Mouse (Mus musculus): ENCODE results near the gene Mrm2. TPM values are rescaled to one million over a fixed set of nuclear protein-coding genes. Genes with fewer than 3 reads are reported as not detected.
A peak's percentile ranks its signal among the peaks of the same experiment; 100 is the strongest.

Mrm2 gene
- polyA plus RNA-seq, 1 experiment from 2014 or later, result 17.1 TPM

DNA sequence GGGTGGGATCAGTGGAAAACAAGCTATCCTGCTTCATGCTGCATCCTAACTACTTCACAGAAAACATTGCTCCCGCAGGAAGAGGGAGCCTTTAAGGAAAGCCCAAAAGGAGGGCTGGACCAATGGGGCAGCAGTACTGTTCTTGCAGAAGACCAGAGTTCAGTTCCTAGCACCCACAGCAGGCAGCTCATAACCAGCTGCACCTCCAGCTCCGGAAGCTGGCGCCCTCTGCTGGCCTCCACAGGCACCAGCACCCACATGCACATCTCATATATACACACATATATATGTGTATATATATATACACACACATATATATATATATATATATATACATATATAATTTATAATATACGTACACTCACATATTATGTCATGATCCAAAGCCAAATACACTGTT lies 7.1 kb upstream of the Mrm2 start:
- Histone ChIP-seq H3K4me1 (no peaks in the 10 kb centered on the region), H3K4me3 (replicated peaks) (no peak overlapping the region), H3K27me3 (replicated peaks) (no peaks in the 10 kb centered on the region), H3K36me3 (peaks cover 14% of the 10 kb centered on the region; the same call in 1 of the 2 replicates), H3K9ac (no peak overlapping the region), H3K9me3 (no peaks in the 10 kb centered on the region), H3K4me2 (no peak overlapping the region), H3K27ac (no peak overlapping the region)
- 89% methylated on average over 4 of the region's 4 CpGs for WGBS
- ATAC-seq (ENCODE audit: insufficient read depth, low FRiP score, low read depth), result no peak

DNA sequence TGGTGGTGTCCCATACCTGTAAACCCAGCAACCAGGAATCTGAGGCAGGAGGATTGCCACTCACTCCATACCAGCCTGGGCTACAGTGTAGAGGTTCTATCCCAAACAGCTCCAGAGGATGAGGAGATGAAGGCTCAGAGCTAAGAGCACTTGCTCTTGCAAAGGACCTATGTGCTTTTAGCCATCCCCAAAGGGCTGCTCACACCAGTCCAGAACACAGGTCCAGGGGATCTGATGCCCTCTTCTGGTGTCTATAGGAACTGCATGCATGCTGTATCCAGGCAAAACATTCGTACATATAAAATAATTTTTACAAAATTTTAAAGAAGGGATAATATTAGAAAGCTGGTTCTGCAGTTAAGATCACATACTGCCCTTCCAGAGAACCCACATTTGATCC lies 5.0 kb upstream of the Mrm2 start:
- H3K27me3 ChIP-seq (replicated peaks), result no peaks in the 10 kb centered on the region
- H3K9ac ChIP-seq, result no peak overlapping the region
- no peak overlapping the region for H3K27ac ChIP-seq
- no peaks in the 10 kb centered on the region for H3K4me1 ChIP-seq
- H3K36me3 ChIP-seq, result peaks cover 14% of the 10 kb centered on the region; the same call in 1 of the 2 replicates
- H3K9me3 ChIP-seq, result no peaks in the 10 kb centered on the region
- ATAC-seq (ENCODE audit: insufficient read depth, low FRiP score, low read depth), result no peak
- no peak overlapping the region for H3K4me3 ChIP-seq (replicated peaks)
- WGBS, result 76% methylated on average over 1 of the region's 1 CpGs
- H3K4me2 ChIP-seq, result no peak overlapping the region

DNA sequence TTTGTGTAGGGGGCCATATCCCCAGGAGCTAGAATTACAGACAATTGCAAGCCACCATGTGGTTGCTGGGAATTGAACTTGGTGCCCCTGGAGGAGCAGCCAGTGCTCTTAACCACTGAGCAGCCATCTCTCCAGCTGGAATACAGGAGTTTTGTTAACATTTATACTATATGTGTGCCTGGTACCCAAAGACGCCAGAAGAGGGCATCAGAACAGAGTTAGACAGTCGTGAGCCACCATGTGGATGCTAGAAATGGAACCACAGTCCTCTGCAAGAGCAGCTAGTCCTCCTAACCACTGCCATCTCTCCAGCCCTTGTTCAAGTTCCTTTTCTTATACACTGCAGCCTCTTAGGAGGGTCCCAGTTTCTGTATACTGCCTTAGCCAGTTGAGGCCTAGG lies 1.9 kb upstream of the Mrm2 start:
- peaks cover 6% of the 10 kb centered on the region for H3K4me1 ChIP-seq
- no peak overlapping the region for H3K27ac ChIP-seq
- H3K4me2 ChIP-seq, result no peak overlapping the region
- no peaks in the 10 kb centered on the region for H3K9me3 ChIP-seq
- H3K27me3 ChIP-seq (replicated peaks), result no peaks in the 10 kb centered on the region
- no peak for ATAC-seq (ENCODE audit: insufficient read depth, low FRiP score, low read depth)
- peaks cover 2% of the 10 kb centered on the region; the same call in 1 of the 2 replicates for H3K36me3 ChIP-seq
- WGBS, result 24% methylated on average over 2 of the region's 2 CpGs
- no peak overlapping the region for H3K9ac ChIP-seq
- H3K4me3 ChIP-seq (replicated peaks), result no peak overlapping the region

DNA sequence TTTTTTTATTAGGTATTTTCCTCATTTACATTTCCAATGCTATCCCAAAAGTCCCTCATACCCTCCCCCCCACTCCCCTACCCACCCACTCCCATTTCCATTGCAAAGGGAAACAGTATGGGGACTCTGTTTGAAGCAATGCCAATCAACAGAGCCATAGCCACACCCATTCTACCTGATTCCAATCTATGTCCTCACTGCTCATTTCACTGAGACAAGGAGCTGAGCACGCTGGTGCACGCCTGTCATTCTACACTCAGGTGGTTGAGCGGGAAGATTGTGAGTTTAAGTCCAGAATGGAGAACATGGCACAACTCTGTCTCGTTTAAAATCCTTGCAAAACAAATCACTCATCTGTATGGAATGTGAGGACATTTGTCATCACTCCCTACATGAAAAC lies 821 bp upstream of the Mrm2 start:
- Histone ChIP-seq H3K9me3 (no peaks in the 10 kb centered on the region), H3K36me3 (peaks cover 6% of the 10 kb centered on the region; the same call in 1 of the 2 replicates), H3K27ac (no peak overlapping the region), H3K4me3 (replicated peaks) (no peak overlapping the region), H3K9ac (no peak overlapping the region), H3K27me3 (replicated peaks) (no peaks in the 10 kb centered on the region), H3K4me2 (peak overlapping the region; percentile 87), H3K4me1 (peaks cover 6% of the 10 kb centered on the region)
- ATAC-seq (ENCODE audit: insufficient read depth, low FRiP score, low read depth), result no peak
- 44% methylated on average over 4 of the region's 4 CpGs for WGBS

DNA sequence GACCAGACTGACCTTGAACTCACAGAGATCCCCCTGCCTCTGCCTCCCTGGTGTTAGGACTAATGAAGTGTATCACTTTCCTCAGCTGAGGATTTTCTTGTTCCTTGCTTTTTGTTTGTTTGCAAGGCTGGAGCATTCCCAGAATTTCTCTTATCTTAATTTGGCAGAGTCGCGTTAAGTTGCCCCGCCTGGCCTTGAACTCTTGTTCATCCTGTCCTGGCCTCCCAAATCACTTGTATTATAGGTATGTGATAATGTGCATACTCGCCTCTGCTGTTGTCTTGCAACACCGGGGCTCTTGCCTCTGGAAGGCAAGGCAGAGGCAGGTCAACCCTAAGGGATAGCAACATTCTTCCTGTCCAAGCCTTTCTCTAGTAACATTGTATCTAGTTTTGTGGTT lies 7.6 kb downstream of the Mrm2 start:
- no peak for ATAC-seq (ENCODE audit: insufficient read depth, low FRiP score, low read depth)
- Histone ChIP-seq H3K27ac (no peak overlapping the region), H3K4me3 (replicated peaks) (no peak overlapping the region), H3K9ac (no peak overlapping the region), H3K9me3 (no peaks in the 10 kb centered on the region), H3K4me2 (no peak overlapping the region), H3K27me3 (replicated peaks) (no peaks in the 10 kb centered on the region), H3K4me1 (peaks cover 10% of the 10 kb centered on the region), H3K36me3 (peaks cover 6% of the 10 kb centered on the region; the same call in 1 of the 2 replicates)
- WGBS, result 82% methylated on average over 5 of the region's 5 CpGs

DNA sequence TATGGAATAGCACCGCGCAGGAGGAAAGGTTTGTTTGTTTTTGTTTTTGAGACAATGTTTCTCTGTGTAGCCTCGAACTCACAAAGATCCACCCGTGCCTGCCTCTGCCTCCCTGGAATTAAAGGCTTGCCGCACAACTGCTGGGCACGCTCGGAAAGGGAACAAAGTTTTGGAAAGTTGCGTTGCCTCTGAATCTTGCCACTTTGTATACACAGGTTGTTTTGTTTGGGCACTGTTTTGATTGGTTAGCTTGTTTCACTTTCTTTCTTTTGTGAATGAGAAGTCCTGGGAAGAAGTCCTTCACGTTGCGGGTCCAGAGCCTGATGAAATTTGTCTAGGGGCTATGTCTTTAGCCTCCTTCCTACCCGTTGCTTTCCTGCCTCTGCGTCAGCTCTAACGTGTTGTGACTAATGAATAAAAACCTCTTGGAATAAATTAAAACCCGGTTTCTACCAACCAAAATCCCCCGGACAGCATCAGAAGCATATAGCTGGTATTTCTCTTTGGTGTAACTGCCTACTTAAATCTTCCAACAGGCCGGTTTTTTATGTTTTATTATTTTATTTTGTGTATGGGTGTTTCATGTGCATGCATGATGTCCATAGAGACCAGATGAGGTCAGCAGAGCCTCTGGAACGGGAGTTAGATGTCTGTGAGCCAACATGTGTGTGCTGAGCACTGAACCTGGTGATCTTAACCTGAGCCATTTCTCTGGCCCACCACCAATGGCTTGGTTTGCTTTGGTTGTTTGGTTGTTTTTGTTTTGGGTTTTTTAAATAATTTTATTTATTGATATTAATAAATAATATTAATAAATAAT lies 9.7 kb downstream of the Mrm2 start:
- WGBS, result 2% methylated on average over 17 of the region's 17 CpGs
- no peak for ATAC-seq (ENCODE audit: insufficient read depth, low FRiP score, low read depth)
- peaks cover 10% of the 10 kb centered on the region for H3K4me1 ChIP-seq
- no peaks in the 10 kb centered on the region for H3K27me3 ChIP-seq (replicated peaks)
- H3K4me2 ChIP-seq, result peak overlapping the region; percentile 65
- no peaks in the 10 kb centered on the region for H3K9me3 ChIP-seq
- H3K36me3 ChIP-seq, result no peaks in the 10 kb centered on the region
- peak overlapping the region; percentile 98 for H3K9ac ChIP-seq
- peak overlapping the region; percentile 98 for H3K4me3 ChIP-seq (replicated peaks)
- H3K27ac ChIP-seq, result peak overlapping the region; percentile 71

DNA sequence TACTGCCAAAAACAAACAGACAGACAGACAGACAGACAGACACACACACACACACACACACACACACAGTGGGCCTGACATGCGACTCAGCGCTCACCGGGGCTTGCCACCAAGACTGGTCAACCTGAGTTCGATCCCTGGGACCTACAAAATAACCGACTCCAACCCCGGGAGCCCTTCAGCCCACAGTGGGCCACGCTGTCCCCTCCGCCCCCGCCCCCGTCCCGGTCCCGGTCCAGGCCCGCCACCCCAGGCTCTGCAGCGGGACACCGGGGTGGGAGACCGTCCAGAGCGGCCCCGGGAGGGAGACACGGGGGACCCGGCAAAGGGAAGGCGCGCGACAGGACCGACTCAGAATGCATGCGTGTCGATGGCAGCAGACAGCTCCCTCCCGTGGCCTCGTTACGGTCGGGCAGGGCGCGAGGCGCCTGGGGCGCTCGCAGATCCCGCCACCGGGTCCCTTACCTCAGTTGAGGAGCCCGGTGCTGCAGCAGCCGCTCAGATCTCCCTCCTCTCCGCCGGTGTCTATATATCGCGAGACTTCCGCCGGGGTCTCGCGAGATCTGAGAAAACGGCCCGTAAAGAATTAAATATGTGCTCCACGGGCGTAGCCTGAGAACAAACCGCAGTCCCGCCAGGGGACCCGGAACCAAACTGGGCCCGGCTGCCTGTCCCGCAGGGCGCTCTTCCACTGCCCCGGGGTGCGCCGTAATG lies 10.5 kb downstream of the Mrm2 start, which contains the start of the genes Mad1l1 and Nudt1:
Mad1l1 (minus strand) TSS at position 511 of the 714 bp plus-strand sequence.
Nudt1 (plus strand) TSS at position 615 of the 714 bp plus-strand sequence.
- no peaks in the 10 kb centered on the region for H3K9me3 ChIP-seq
- H3K4me1 ChIP-seq, result peaks cover 10% of the 10 kb centered on the region
- no peaks in the 10 kb centered on the region for H3K36me3 ChIP-seq
- peak within 1 kb of the TSS; percentile 98 for H3K4me3 ChIP-seq (replicated peaks)
- H3K4me2 ChIP-seq, result peak within 1 kb of the TSS; percentile 65
- no peaks in the 10 kb centered on the region for H3K27me3 ChIP-seq (replicated peaks)
- ATAC-seq (ENCODE audit: insufficient read depth, low FRiP score, low read depth), result peak; percentile 95
- peak within 1 kb of the TSS; percentile 98 for H3K9ac ChIP-seq
- H3K27ac ChIP-seq, result peak within 1 kb of the TSS; percentile 71
- under 1% methylated on average over 60 of the region's 60 CpGs for WGBS

DNA sequence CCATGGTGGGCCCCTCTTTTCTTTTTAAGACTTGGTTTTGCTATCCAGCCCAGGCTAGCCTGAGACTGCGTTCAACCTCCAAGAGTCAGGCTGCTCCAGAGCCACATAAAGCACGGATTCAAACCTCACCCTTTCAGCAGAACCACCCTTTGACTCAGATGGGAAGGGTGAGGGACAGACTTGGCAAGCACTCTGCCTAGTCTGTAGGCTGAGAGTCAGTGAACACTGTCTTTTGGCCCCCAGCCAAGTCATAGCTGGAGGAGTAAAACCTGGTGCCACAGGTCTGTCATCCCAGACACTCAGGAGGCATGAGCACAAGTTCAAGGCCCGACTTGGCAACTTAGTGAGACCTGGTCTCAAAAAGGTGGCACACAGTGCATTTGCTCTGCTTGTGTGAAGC lies 15.0 kb downstream of the Mrm2 start:
- H3K27ac ChIP-seq, result no peak overlapping the region
- H3K4me3 ChIP-seq (replicated peaks), result no peak overlapping the region
- peaks cover 17% of the 10 kb centered on the region for H3K36me3 ChIP-seq
- ATAC-seq (ENCODE audit: insufficient read depth, low FRiP score, low read depth), result no peak
- 83% methylated on average over 3 of the region's 3 CpGs for WGBS
- no peaks in the 10 kb centered on the region for H3K9me3 ChIP-seq
- peaks cover 10% of the 10 kb centered on the region for H3K4me1 ChIP-seq
- H3K27me3 ChIP-seq (replicated peaks), result no peaks in the 10 kb centered on the region
- H3K9ac ChIP-seq, result no peak overlapping the region
- H3K4me2 ChIP-seq, result no peak overlapping the region

DNA sequence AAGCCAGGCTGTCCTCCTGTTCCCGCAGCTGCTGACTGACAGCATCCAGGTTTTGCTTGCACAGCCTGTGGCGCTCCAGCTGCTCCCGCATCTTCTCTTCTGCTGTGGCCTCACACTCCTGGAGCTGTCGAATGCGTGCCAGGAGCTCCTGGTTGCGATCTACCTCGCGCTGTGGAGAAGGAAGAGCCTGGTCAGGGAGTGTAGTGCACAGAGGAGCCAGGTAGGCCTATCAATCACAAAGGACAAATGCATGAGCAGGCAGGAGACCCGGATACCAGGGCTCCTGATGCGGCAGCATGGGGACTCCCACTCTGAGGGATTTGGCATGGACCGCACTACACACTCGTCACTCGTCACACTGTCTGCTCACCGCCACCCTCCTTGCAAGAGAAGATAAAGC lies 24.1 kb downstream of the Mrm2 start:
- Histone ChIP-seq H3K9ac (no peak overlapping the region), H3K9me3 (no peaks in the 10 kb centered on the region), H3K4me2 (no peak overlapping the region), H3K27me3 (replicated peaks) (no peaks in the 10 kb centered on the region), H3K36me3 (peaks cover 30% of the 10 kb centered on the region), H3K4me1 (no peaks in the 10 kb centered on the region), H3K4me3 (replicated peaks) (no peak overlapping the region), H3K27ac (no peak overlapping the region)
- no peak for ATAC-seq (ENCODE audit: insufficient read depth, low FRiP score, low read depth)
- 92% methylated on average over 14 of the region's 14 CpGs for WGBS

DNA sequence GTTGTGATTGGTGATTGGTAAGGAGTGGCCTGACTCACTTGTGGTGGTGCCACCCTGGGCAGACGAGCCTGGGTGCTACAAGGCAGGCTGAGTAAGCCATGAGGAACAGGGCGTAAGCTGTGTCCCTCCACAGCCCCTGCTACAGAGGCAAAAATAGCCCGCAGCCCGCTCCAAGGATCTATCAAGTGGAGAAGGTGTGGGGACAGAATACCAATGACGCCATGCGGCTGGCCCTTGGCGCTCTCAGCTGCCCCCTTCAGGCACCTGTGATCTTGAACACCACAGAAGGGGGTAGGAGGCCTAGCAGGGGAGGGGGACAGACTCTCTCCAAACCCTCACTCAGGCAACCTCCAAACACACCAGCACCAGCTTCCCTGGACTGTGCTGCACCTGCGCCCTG lies 25.7 kb downstream of the Mrm2 start:
- 86% methylated on average over 8 of the region's 8 CpGs for WGBS

DNA sequence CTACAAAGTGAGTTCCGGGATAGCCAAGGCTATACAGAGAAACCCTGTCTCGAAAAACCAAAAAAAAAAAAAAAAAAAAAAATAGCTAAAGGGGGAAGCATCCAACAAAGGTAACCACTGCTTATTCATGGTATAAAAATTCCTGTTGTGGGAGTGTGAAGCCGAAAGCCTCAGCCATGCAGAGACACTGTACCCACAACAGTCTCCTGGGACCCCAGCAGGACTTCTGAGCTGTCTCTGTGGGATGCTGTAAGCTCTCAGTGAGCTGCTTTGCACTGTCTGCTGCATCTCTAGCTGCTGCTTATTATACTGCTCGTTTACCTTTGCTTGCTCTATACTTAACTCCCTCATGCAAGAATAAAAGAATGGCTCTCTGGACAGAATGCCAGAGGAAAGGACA lies 33.4 kb downstream of the Mrm2 start:
- Histone ChIP-seq H3K4me1 (no peaks in the 10 kb centered on the region), H3K36me3 (peaks cover 27% of the 10 kb centered on the region), H3K27me3 (replicated peaks) (no peaks in the 10 kb centered on the region), H3K27ac (no peak overlapping the region), H3K9ac (no peak overlapping the region), H3K4me3 (replicated peaks) (no peak overlapping the region), H3K9me3 (no peaks in the 10 kb centered on the region), H3K4me2 (no peak overlapping the region)
- 95% methylated on average over 4 of the region's 4 CpGs for WGBS
- no peak for ATAC-seq (ENCODE audit: insufficient read depth, low FRiP score, low read depth)

More for the DNA sequence above, 25.7 kb downstream of the Mrm2 start:
- no peak overlapping the region for H3K27ac ChIP-seq
- H3K36me3 ChIP-seq, result peaks cover 33% of the 10 kb centered on the region
- no peak overlapping the region for H3K4me2 ChIP-seq
- no peaks in the 10 kb centered on the region for H3K9me3 ChIP-seq
- no peak overlapping the region for H3K4me3 ChIP-seq (replicated peaks)
- no peak overlapping the region for H3K9ac ChIP-seq
- H3K27me3 ChIP-seq (replicated peaks), result no peaks in the 10 kb centered on the region
- no peaks in the 10 kb centered on the region for H3K4me1 ChIP-seq
- ATAC-seq (ENCODE audit: insufficient read depth, low FRiP score, low read depth), result no peak

DNA sequence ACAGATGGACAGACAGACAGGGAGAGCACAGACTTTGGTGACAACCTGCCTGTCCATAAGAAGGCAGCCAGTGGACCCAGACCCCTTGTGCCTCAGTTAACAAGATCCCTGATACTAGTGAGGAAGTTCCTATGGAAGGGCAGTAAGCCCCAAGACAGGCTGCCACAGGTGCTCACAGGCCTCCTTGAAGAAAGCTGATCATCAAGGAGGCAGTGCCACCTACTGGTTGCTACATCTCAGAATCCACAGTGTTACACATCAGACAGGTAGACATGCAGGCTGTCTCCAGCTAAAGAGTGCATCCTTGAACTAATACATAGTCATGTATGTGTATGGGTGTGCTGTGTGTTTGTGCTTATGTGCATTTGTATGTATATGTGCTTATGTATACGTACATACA lies 39.5 kb downstream of the Mrm2 start:
- no peaks in the 10 kb centered on the region for H3K4me1 ChIP-seq
- H3K36me3 ChIP-seq, result peaks cover 12% of the 10 kb centered on the region; the same call in 1 of the 2 replicates
- WGBS, result 82% methylated on average over 1 of the region's 1 CpGs
- H3K4me3 ChIP-seq (replicated peaks), result no peak overlapping the region
- no peaks in the 10 kb centered on the region for H3K27me3 ChIP-seq (replicated peaks)
- H3K9me3 ChIP-seq, result no peaks in the 10 kb centered on the region
- H3K9ac ChIP-seq, result no peak overlapping the region
- no peak overlapping the region for H3K4me2 ChIP-seq
- ATAC-seq (ENCODE audit: insufficient read depth, low FRiP score, low read depth), result no peak; the same call in 1 of the 2 replicates
- no peak overlapping the region for H3K27ac ChIP-seq
